Mouse (Mus musculus): Measurements from ENCODE around the gene Akr1c6.

GRCm38 (mm10) chr13:4388762-4389446, 45.2 kb upstream of the Akr1c6 start:
- TF ChIP-seq CTCF (IDR thresholded peaks at IDR 0.05; ENCODE audit: insufficient read depth, low read length) (no peak), POLR2A (IDR thresholded peaks at IDR 0.05; ENCODE audit: borderline replicate concordance, extremely low read depth, low read depth, low read length) (no peak)
